Mouse (Mus musculus): ENCODE measurements around the gene Msrb1. TPM values are rescaled to one million over a fixed set of nuclear protein-coding genes. Genes with fewer than 3 reads are reported as not detected.

The Msrb1 gene
- polyA plus RNA-seq (2015; fragmentation: Nextera tagmentation; extraction: Ambion mirVana), result 19.4 and 20.8 TPM in 2 replicates

- peak within 1 kb of the TSS; percentile 67 for H3K27ac ChIP-seq (replicated peaks)
- peaks cover 16% of the 10 kb centered on the region for H3K4me1 ChIP-seq (replicated peaks)
- H3K9me3 ChIP-seq, result no peaks in the 10 kb centered on the region
- peak; percentile 95 for ATAC-seq (ENCODE audit: low FRiP score, low read depth)
- WGBS, result 2% methylated on average over 29 of the region's 29 CpGs
- H3K27me3 ChIP-seq, result no peaks in the 10 kb centered on the region
- peak within 1 kb of the TSS; percentile 60 for H3K4me3 ChIP-seq
- H3K36me3 ChIP-seq, result no peaks in the 10 kb centered on the region
- peak within 1 kb of the TSS; percentile 67 for H3K9ac ChIP-seq
- peak within 1 kb of the TSS; percentile 95 for H3K4me2 ChIP-seq
These were observed at the start of gene Msrb1 for GRCm38 (mm10) chr17:24736330-24737051. Gene Msrb1, plus strand, starts transcription at chr17:24736642.

DNA sequence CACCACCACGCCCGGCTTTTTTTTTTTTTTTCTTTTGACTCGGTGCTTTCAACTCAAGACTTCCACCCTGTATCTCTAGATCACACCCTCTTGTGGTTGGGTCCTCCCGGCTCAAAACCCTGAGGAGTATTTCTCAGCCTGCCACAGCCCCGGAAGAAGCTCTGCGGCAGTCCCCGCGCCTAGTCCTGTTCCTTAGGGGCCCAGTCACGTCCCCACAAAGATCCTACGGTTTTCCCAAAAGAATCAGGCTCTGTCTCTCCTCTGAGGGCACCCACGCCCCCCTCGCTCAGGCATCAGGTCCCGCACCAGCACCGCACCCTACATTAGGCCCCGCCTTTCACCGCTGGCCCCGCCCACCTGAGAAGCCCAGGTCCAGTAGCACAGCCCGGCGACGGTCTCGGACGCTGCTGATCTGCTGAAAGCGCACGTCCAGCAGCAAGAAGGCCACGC lies 49.3 kb upstream of the Msrb1 start:
- H3K27me3 ChIP-seq, result peaks cover 7% of the 10 kb centered on the region
- peaks cover 3% of the 10 kb centered on the region; the same call in 1 of the 2 replicates for H3K36me3 ChIP-seq
- H3K4me3 ChIP-seq, result peak overlapping the region; percentile 66
- H3K4me2 ChIP-seq, result peak overlapping the region; percentile 58
- H3K9ac ChIP-seq, result peak overlapping the region; percentile 3; the same call in 1 of the 2 replicates
- no peak overlapping the region for H3K27ac ChIP-seq (replicated peaks)
- ATAC-seq (ENCODE audit: low FRiP score, low read depth), result no peak
- 3% methylated on average over 25 of the region's 25 CpGs for WGBS
- H3K4me1 ChIP-seq (replicated peaks), result peaks cover 41% of the 10 kb centered on the region
- no peaks in the 10 kb centered on the region for H3K9me3 ChIP-seq

DNA sequence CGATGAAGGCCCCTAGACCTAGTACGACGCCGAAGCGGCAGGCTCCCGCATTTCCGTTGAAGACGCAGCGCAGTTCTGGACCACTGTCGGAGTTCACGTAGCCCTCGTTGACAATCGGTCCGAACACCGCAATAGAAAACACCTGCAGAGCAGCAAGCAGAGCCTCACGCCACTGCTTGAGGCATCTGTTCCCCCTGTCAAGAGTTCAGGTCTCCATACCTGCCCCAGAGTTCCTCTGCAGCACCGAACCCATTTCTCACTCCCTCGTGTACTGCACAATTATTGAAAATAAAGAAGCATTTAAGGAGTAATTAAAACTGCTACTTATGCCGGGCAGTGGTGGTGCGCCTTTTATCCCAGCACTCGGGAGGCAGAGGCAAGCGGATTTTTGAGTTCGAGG lies 48.8 kb upstream of the Msrb1 start:
- H3K27ac ChIP-seq (replicated peaks), result no peak overlapping the region
- ATAC-seq (ENCODE audit: low FRiP score, low read depth), result no peak
- H3K4me1 ChIP-seq (replicated peaks), result peaks cover 41% of the 10 kb centered on the region
- WGBS, result 17% methylated on average over 23 of the region's 23 CpGs
- peaks cover 7% of the 10 kb centered on the region; the same call in 1 of the 2 replicates for H3K36me3 ChIP-seq
- peak overlapping the region; percentile 58 for H3K4me2 ChIP-seq
- H3K27me3 ChIP-seq, result peaks cover 7% of the 10 kb centered on the region
- H3K9me3 ChIP-seq, result no peaks in the 10 kb centered on the region
- H3K4me3 ChIP-seq, result peak overlapping the region; percentile 66
- H3K9ac ChIP-seq, result peak overlapping the region; percentile 3; the same call in 1 of the 2 replicates

- 1% methylated on average over 44 of the region's 55 CpGs for WGBS
- Histone ChIP-seq H3K4me1 (replicated peaks) (peaks cover 44% of the 10 kb centered on the region), H3K9ac (peak within 1 kb of the TSS; percentile 92), H3K4me2 (peak within 1 kb of the TSS; percentile 58), H3K4me3 (peak within 1 kb of the TSS; percentile 66), H3K9me3 (no peaks in the 10 kb centered on the region), H3K36me3 (peaks cover 12% of the 10 kb centered on the region; the same call in 1 of the 2 replicates), H3K27me3 (peaks cover 7% of the 10 kb centered on the region), H3K27ac (replicated peaks) (peak within 1 kb of the TSS; percentile 93)
- peak; percentile 74 for ATAC-seq (ENCODE audit: low FRiP score, low read depth)
These were observed 47.0 kb upstream of the Msrb1 start, which contains the start of gene Syngr3 for GRCm38 (mm10) chr17:24689251-24690081. Gene Syngr3, minus strand, starts transcription at chr17:24689955.

DNA sequence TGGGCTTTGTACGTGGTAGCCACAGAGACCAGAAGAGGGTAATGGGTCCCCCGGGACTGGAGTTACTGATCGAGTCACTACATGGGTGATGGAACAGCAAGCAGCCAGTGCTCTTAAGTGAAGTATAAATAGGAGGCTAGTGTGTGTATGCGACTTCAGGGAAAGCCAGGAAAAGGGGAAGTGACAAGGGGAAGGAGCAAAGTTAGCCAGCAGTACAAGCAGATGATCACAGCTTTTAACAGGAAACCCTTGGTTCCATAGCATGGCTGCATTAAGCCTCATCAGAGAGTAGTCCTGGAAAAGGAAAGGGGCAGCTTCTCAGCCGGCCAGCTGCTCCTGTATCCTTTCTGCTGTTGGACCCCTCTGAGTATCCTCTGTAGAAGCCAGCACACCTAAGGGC lies 44.1 kb upstream of the Msrb1 start:
- no peak for ATAC-seq (ENCODE audit: low FRiP score, low read depth)
- Histone ChIP-seq H3K4me2 (no peak overlapping the region), H3K4me3 (no peak overlapping the region), H3K27ac (replicated peaks) (no peak overlapping the region), H3K9me3 (no peaks in the 10 kb centered on the region), H3K4me1 (replicated peaks) (peaks cover 58% of the 10 kb centered on the region), H3K36me3 (0 out of 2 replicates have a peak, but pooled peaks cover 12% of the 10 kb centered on the region), H3K27me3 (peaks cover 7% of the 10 kb centered on the region), H3K9ac (no peak overlapping the region)
- 88% methylated on average over 5 of the region's 5 CpGs for WGBS

DNA sequence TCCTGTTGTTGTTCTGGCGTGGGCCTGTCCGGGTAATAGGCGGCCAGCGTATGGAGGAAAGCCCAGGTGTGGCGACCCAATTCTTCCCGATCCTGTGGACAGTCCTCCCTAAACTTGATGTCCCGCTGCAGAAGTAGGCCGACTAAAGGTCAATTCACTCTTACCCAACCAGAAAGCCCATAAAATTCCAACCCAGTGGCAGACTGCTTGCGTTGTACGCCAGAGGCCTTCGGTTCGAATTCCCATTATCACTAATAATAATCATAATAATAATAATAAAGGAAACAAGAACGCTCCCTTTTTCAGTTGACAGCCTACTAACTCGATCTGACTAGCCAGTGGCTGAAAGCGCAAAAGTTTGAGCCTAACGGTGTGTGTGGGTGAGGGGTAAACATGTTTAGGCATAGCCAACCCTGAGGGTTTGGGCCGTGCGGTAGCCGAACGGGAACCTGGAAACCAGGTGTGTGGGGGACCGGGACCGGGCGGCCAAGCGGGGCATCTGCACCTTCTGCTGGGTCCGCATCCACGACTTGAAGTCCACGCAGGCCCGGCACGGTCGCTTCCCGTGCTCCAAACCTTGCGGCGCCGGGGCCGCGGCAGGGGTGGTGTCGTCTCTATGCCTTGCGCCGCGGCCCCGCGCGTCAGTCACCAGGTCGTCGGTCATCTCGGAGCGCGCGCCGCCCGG lies 41.0 kb upstream of the Msrb1 start:
- peak; percentile 40 for ATAC-seq (ENCODE audit: low FRiP score, low read depth)
- Histone ChIP-seq H3K4me3 (peak overlapping the region; percentile 59), H3K27me3 (no peaks in the 10 kb centered on the region), H3K9ac (peak overlapping the region; percentile 84), H3K9me3 (no peaks in the 10 kb centered on the region), H3K4me1 (replicated peaks) (peaks cover 38% of the 10 kb centered on the region), H3K4me2 (peak overlapping the region; percentile 67), H3K36me3 (peaks cover 20% of the 10 kb centered on the region), H3K27ac (replicated peaks) (peak overlapping the region; percentile 95)
- WGBS, result 6% methylated on average over 47 of the region's 51 CpGs

GRCm38 (mm10) chr17:24696011-24696697 lies 40.3 kb upstream of the Msrb1 start, which contains the start of the genes Gfer and Noxo1:
Gene Gfer, minus strand, starts transcription at chr17:24696156.
Gene Noxo1, plus strand, starts transcription at chr17:24696234.
- no peaks in the 10 kb centered on the region for H3K27me3 ChIP-seq
- H3K9ac ChIP-seq, result peak within 1 kb of the TSS; percentile 84
- peak within 1 kb of the TSS; percentile 95 for H3K27ac ChIP-seq (replicated peaks)
- peak within 1 kb of the TSS; percentile 67 for H3K4me2 ChIP-seq
- no peaks in the 10 kb centered on the region for H3K9me3 ChIP-seq
- ATAC-seq (ENCODE audit: low FRiP score, low read depth), result peak; percentile 91
- WGBS, result under 1% methylated on average over 55 of the region's 76 CpGs
- H3K4me1 ChIP-seq (replicated peaks), result peaks cover 31% of the 10 kb centered on the region
- H3K36me3 ChIP-seq, result peaks cover 26% of the 10 kb centered on the region
- peak within 1 kb of the TSS; percentile 59 for H3K4me3 ChIP-seq

DNA sequence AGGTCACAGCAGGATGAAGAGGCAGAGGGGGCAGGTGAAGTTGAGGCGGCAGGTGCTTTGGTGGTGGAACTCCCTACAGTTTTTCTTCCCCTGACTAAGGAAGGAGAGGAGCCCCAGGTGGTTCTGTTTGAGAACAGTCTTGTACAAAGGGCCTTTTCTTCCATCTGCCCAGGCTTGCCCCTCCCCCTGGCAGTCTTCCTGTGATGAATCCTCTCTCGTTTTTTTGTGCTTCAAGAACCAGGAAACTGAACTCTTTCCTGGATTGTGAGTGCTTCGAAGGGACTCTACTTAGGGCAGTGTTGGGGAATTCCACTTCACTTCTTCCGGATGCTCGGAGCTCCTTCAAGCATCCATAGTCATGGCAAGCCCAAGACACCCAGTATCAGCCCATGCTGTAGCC lies 38.5 kb upstream of the Msrb1 start:
- no peaks in the 10 kb centered on the region for H3K27me3 ChIP-seq
- no peak for ATAC-seq (ENCODE audit: low FRiP score, low read depth)
- H3K4me2 ChIP-seq, result no peak overlapping the region
- no peak overlapping the region for H3K9ac ChIP-seq
- H3K9me3 ChIP-seq, result no peaks in the 10 kb centered on the region
- 19% methylated on average over 5 of the region's 5 CpGs for WGBS
- no peak overlapping the region for H3K4me3 ChIP-seq
- H3K4me1 ChIP-seq (replicated peaks), result peaks cover 23% of the 10 kb centered on the region
- H3K36me3 ChIP-seq, result peaks cover 31% of the 10 kb centered on the region
- H3K27ac ChIP-seq (replicated peaks), result no peak overlapping the region

DNA sequence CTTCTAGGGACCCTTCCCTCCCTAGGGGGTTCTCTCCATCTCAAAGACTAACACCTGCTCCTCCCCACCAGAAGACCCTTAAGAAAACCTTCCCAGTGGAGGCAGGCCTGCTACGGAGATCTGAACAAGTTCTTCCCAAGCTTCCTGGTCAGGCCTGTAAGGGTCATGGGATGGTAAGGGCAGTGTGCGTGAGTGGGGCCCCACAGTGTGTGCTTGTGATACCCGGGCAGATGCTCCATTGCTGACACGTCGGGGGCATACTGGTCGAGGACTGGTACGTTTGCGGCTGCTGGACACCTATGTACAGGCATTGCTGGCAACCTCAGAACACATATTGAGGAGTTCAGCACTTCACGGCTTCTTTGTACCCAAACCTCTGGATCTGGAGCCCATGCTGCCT lies 37.7 kb upstream of the Msrb1 start:
- Histone ChIP-seq H3K9ac (no peak overlapping the region), H3K4me1 (replicated peaks) (peaks cover 23% of the 10 kb centered on the region), H3K27ac (replicated peaks) (no peak overlapping the region), H3K9me3 (no peaks in the 10 kb centered on the region), H3K36me3 (peaks cover 28% of the 10 kb centered on the region), H3K27me3 (no peaks in the 10 kb centered on the region), H3K4me3 (no peak overlapping the region), H3K4me2 (no peak overlapping the region)
- 61% methylated on average over 9 of the region's 9 CpGs for WGBS
- no peak for ATAC-seq (ENCODE audit: low FRiP score, low read depth)

DNA sequence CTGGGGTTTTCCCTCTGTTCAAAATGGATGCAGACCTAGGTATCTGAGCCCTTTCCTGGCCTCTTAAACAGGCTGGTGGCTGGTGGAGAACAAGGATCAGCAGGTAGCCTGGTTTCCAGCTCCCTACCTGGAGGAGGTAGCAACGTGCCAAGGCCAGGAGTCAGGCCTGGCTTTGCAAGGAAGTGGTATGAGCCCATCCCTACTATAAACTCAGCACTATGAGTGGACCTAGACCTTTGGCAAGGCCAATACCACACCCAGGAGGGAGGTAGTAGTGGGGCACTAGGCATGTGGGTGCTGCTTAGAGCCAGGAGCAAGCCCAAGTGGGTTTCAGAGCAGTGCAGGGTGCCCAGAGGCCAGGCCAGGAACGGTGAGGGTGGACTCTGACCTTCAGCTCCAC lies 37.0 kb upstream of the Msrb1 start:
- Histone ChIP-seq H3K36me3 (peaks cover 36% of the 10 kb centered on the region), H3K9me3 (no peaks in the 10 kb centered on the region)

GRCm38 (mm10) chr17:24701251-24701650 lies 35.2 kb upstream of the Msrb1 start:
- Histone ChIP-seq H3K4me2 (no peak overlapping the region), H3K27ac (replicated peaks) (no peak overlapping the region), H3K9ac (no peak overlapping the region), H3K4me3 (no peak overlapping the region), H3K27me3 (no peaks in the 10 kb centered on the region), H3K4me1 (replicated peaks) (peaks cover 18% of the 10 kb centered on the region), H3K36me3 (peaks cover 38% of the 10 kb centered on the region), H3K9me3 (no peaks in the 10 kb centered on the region)
- WGBS, result 93% methylated on average over 9 of the region's 9 CpGs
- no peak for ATAC-seq (ENCODE audit: low FRiP score, low read depth)

More for the DNA sequence above, 37.0 kb upstream of the Msrb1 start:
- no peaks in the 10 kb centered on the region for H3K27me3 ChIP-seq
- no peak for ATAC-seq (ENCODE audit: low FRiP score, low read depth)
- peaks cover 19% of the 10 kb centered on the region for H3K4me1 ChIP-seq (replicated peaks)
- 91% methylated on average over 2 of the region's 2 CpGs for WGBS
- H3K9ac ChIP-seq, result no peak overlapping the region
- H3K4me2 ChIP-seq, result no peak overlapping the region
- no peak overlapping the region for H3K27ac ChIP-seq (replicated peaks)
- H3K4me3 ChIP-seq, result no peak overlapping the region

Measured in hindbrain, embryonic 15.5 days (tissue).